Mouse (Mus musculus) CH12.LX (cell line): Measurements from ENCODE around the gene Gm49387.

Source experiments
- POLR2A ChIP-seq: IDR thresholded peaks from 2 replicates; pipeline ENCODE4 v1.6.1; 2011; ENCODE audit warnings: low read depth, mild to moderate bottlenecking, improper control_type of control experiment, low read length
- ZC3H11A ChIP-seq: IDR thresholded peaks from 2 replicates; pipeline ENCODE4 v1.6.1; 2012; ENCODE audit warnings: low read depth, mild to moderate bottlenecking, inconsistent platforms, low read length, improper control_type of control experiment

DNA sequence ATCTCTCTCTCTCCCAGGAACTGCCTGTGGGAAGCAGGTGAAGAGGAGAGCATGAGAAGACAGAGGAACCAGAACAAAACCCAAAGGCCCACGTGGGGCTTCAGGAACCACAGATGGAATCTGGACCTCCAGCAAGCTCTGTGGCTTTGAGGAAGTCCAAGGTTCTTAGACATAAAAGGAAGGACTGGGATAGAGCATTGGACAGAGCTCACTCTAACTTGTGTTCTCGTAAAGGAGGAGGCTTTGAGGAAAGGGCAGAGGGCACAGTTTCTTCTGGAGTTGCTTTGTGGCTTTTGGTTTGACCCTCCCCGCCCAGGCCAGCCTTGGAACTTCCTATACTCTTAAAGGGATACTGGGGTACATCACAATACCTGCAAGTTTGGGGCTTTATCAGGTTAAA lies 108.0 kb downstream of the Gm49387 start:
- TF ChIP-seq ZC3H11A (no peak), POLR2A (no peak)
